Mouse (Mus musculus) kidney, embryonic 16.5 days (tissue): Measurements from ENCODE around the gene Avpr2. TPM values are rescaled to one million over a fixed set of nuclear protein-coding genes. Genes with fewer than 3 reads are reported as not detected.

Experiments used
- ATAC-seq: fragments of 200-750 bp; cut with Nextera tagmentation; 2 replicates; pipeline ENCODE4 v1.8.0; 2017; ENCODE audit warnings: moderate TSS enrichment; ENCODE audit not compliant: low FRiP score, low TSS enrichment
- H3K27ac ChIP-seq: fragments of 300-500 bp; sonication (generic); 2 replicates; pipeline ENCODE4 v1.5.1; 2014; ENCODE audit warnings: low read length
- H3K27me3 ChIP-seq: fragments of 300-500 bp; sonication (generic); 2 replicates; pipeline ENCODE4 v1.6.1; 2014; ENCODE audit warnings: low read length, control low read depth, mixed read lengths; ENCODE audit not compliant: insufficient read depth
- H3K36me3 ChIP-seq: fragments of 300-500 bp; sonication (generic); 2 replicates; pipeline ENCODE4 v1.6.1; 2014; ENCODE audit warnings: low read length, control low read depth, mixed read lengths; ENCODE audit not compliant: insufficient read depth
- H3K4me1 ChIP-seq: fragments of 300-500 bp; sonication (generic); 2 replicates; pipeline ENCODE4 v1.6.1; 2014; ENCODE audit warnings: low read length, control low read depth, mixed read lengths; ENCODE audit not compliant: insufficient read depth
- H3K4me2 ChIP-seq: fragments of 300-500 bp; sonication (generic); replicated peaks from 2 replicates; pipeline ENCODE4 v1.6.1; 2014; ENCODE audit warnings: low read depth, low read length
- H3K4me3 ChIP-seq: fragments of 300-500 bp; sonication (generic); 2 replicates; pipeline ENCODE4 v1.5.1; 2014; ENCODE audit warnings: mild to moderate bottlenecking, low read length
- H3K9ac ChIP-seq: fragments of 300-500 bp; sonication (generic); replicated peaks from 2 replicates; pipeline ENCODE4 v1.6.1; 2014; ENCODE audit warnings: low read length
- H3K9me3 ChIP-seq: fragments of 300-500 bp; sonication (generic); 2 replicates; pipeline ENCODE4 v1.6.1; 2016; ENCODE audit warnings: low read length, control low read depth
- WGBS: fragments of 180-500 bp; shearing (Covaris S2); extraction: QIAGEN DNeasy Blood & Tissue Kit; methylation state at CpG from one replicate; pipeline ENCODE4 v1.1.7; 2014; 5-methylcytosine and 5-hydroxymethylcytosine counted together
- polyA plus RNA-seq: library from polyadenylated mRNA; unstranded; fragments of >200 nt; fragmentation: Nextera tagmentation; extraction: Ambion mirVana; gene quantifications from 2 replicates; pipeline ENCODE4 v1.2.1, GENCODE M21; 2015

Avpr2 gene
- polyA plus RNA-seq: 7.1 and 7.7 TPM in 2 replicates

DNA sequence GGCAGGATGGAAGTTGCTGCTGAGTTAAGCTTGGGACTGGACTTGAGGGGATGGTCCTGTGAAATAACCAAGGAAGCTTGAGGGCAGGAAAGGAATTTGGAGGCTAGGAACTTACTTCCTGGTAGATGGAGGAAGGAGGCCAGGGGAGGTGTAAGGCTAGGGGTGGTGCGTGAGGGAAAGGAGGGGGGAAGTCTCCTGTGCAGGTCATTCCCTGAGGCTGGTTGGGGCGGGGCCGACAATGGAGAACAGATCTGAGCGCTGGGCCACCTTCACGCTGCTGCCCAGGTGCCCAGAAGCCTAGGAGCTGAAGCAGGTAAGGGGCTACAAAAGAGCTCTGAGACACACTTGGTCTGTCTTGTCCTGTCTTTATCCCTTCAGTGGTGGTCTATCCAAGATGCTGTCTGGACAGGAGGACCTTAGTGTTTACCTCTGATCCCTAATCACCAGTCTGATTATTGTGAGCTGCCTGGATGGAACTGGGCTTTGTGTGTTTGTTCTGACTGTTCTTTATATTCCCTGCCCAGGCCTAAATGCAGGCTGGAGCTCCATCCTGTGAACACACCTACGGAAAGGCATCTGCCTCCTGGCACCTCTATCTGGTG is at the start of gene Avpr2:
Gene Avpr2, plus strand, starts transcription at position 552 of the 602 bp plus-strand sequence.
- no peaks in the 10 kb centered on the region; the same call in 1 of the 2 replicates for H3K27me3 ChIP-seq
- no peaks in the 10 kb centered on the region for H3K4me1 ChIP-seq
- no peak within 1 kb of the TSS for H3K4me3 ChIP-seq
- H3K27ac ChIP-seq: peak within 1 kb of the TSS; percentile 10; the same call in 1 of the 2 replicates
- WGBS: 54% methylated on average over 6 of the region's 6 CpGs
- no peaks in the 10 kb centered on the region for H3K36me3 ChIP-seq
- H3K9ac ChIP-seq: no peak within 1 kb of the TSS
- no peak within 1 kb of the TSS for H3K4me2 ChIP-seq
- H3K9me3 ChIP-seq: no peaks in the 10 kb centered on the region
- no peak for ATAC-seq

DNA sequence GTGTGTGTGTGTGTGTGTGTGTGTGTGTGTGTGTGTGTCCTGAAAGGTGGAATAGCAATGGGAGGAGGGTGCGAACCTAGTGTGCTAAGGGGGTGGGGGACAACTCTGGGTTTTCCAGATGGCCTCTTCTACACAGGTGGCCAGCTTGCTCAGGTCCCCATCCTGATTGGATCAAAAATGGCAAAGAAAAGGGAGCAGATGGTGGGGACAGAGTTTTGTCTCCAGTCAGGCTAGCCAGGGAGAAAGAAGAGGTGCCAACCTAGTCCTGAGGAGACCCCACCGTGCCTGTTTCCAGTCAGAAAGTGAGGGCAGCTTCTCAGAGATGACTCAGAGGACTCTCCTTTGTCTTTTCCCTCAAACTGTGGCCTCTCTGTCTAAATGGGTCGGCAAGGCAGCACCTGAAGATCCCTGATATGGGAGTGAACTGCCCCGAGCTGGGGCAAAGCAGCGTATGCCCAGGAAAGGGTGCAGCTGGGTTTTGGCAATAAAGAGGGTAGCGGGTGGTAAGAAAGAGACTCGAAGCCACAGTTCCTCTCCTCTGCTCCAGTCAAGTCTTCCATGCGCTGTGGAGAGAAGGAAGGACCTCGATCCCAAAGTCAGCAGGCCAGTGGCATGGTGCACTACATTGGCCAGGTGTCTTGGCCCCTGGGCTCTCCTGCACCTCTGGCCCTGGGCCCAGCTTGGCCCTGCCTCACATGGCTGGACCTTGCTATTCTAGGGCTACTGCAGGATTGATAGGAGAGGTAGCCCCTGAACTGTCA is 37.4 kb upstream of the Avpr2 start:
- ATAC-seq: no peak
- WGBS: 83% methylated on average over 9 of the region's 9 CpGs
- H3K4me3 ChIP-seq: no peak overlapping the region
- no peaks in the 10 kb centered on the region for H3K36me3 ChIP-seq
- H3K9me3 ChIP-seq: no peaks in the 10 kb centered on the region
- no peaks in the 10 kb centered on the region; the same call in 1 of the 2 replicates for H3K27me3 ChIP-seq
- no peaks in the 10 kb centered on the region for H3K4me1 ChIP-seq
- H3K27ac ChIP-seq: no peak overlapping the region
- no peak overlapping the region for H3K4me2 ChIP-seq
- H3K9ac ChIP-seq: no peak overlapping the region

DNA sequence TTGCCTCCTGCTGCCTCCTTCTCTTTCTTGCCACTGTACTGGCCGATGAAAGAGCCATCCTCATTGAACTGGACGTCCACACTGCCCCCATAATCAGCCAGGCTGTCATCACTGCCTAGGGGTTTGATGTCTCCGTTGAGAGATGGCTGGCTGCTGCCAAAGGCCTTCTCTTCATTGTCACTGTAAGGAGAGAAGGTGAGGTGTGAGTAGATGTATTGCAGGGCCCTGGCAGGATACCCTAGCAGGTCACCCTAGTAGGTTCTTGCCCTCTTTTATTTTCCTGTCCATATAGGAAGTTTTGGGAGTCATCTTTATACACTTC is 36.9 kb upstream of the Avpr2 start:
- no peak overlapping the region for H3K4me2 ChIP-seq
- H3K4me3 ChIP-seq: no peak overlapping the region
- no peak for ATAC-seq
- WGBS: 50% methylated on average over 3 of the region's 3 CpGs
- no peak overlapping the region for H3K9ac ChIP-seq
- H3K27ac ChIP-seq: no peak overlapping the region
- no peaks in the 10 kb centered on the region for H3K36me3 ChIP-seq
- no peaks in the 10 kb centered on the region; the same call in 1 of the 2 replicates for H3K27me3 ChIP-seq
- no peaks in the 10 kb centered on the region for H3K4me1 ChIP-seq
- H3K9me3 ChIP-seq: no peaks in the 10 kb centered on the region

DNA sequence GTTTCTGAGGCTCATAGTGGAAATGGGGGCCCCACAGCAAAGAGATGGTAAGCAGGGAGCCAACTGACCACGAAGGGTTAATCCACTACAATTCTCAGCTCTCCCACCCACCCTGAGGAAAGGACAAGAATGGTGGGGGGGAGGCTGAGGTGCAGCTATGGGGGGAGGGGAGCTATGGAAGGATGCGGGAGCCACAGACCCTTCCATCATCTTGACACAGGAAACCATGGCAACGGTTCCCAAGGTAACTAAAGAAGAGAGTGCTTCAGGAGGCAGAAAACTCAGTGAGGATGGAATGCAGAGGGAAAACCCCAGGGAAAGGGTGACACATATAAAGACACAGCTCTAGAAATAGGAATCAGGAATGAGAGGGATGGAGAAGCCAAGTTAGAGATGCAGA is 27.2 kb upstream of the Avpr2 start:
- no peak overlapping the region for H3K4me3 ChIP-seq
- H3K9me3 ChIP-seq: no peaks in the 10 kb centered on the region
- ATAC-seq: no peak
- no peaks in the 10 kb centered on the region for H3K27me3 ChIP-seq
- H3K4me2 ChIP-seq: no peak overlapping the region
- H3K4me1 ChIP-seq: no peaks in the 10 kb centered on the region
- no peak overlapping the region for H3K27ac ChIP-seq
- 55% methylated on average over 3 of the region's 3 CpGs for WGBS
- H3K36me3 ChIP-seq: no peaks in the 10 kb centered on the region
- no peak overlapping the region for H3K9ac ChIP-seq

DNA sequence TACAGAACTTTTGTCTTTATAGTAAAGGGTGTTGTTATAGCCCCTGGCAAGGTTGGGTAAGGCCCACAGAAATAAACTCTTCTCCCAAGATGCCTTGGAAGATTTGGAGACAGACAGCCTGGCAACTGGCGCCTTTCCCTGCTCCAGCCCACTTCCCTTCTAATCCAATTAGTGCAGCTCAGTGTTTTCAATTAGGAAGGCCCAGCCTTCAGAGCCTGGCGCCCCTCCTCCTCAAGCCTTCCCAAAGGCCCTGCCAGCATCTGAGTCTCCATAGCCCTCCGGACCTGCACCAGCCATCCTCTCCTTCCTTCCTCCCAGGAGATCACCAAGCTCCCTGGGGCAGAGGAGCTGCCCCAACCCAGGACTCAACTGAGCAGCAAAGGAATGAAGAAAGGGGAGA is 24.6 kb upstream of the Avpr2 start:
- Histone ChIP-seq H3K9me3 (no peaks in the 10 kb centered on the region), H3K4me3 (no peak overlapping the region), H3K36me3 (no peaks in the 10 kb centered on the region), H3K4me2 (no peak overlapping the region), H3K9ac (no peak overlapping the region), H3K27ac (no peak overlapping the region), H3K27me3 (no peaks in the 10 kb centered on the region), H3K4me1 (no peaks in the 10 kb centered on the region)
- WGBS: 48% methylated on average over 3 of the region's 3 CpGs
- ATAC-seq: no peak

DNA sequence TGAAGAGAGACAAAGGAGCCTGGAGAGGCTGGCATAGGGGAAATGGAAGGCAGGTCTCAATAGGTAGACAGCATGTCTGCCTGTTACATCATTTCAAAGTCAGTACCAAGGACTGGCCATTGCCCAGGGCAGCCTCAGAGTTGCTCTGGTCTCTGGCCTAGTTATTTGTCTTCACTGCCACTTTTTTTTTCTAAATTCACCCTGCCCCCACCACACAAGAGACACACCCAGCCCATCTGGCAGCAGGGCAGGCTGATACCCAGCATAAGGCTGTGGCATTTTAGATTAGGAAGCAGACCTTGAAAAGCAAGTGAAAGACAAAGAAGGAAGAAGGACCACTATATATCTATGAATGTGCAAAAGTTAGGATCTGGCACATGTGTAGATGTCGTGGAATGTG is 24.1 kb upstream of the Avpr2 start:
- no peak overlapping the region for H3K4me3 ChIP-seq
- ATAC-seq: no peak
- no peak overlapping the region for H3K4me2 ChIP-seq
- no peaks in the 10 kb centered on the region for H3K36me3 ChIP-seq
- no peaks in the 10 kb centered on the region for H3K4me1 ChIP-seq
- no peaks in the 10 kb centered on the region for H3K9me3 ChIP-seq
- no peak overlapping the region for H3K9ac ChIP-seq
- WGBS: 58% methylated on average over 1 of the region's 1 CpGs
- H3K27me3 ChIP-seq: no peaks in the 10 kb centered on the region
- no peak overlapping the region for H3K27ac ChIP-seq

DNA sequence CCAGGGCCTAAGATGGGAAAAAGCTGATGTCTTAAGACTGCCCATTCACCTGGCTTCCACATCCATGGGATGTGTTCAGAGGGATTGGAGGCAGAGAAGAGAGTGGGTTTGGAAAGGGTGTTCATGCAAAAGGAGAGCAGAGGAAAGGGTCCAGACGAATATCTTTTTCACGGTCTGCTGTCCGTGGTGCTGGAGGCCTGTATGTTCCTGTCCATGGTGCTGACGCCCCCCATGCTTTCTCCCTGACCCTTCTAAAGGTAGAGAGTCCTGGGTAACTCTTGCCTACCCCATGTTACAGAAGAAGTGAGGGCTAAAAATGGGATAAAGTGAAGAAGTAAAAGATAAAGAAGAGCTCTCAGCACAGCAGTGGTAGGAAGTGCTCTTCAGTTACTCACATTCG is 22.6 kb upstream of the Avpr2 start:
- Histone ChIP-seq H3K4me2 (no peak overlapping the region), H3K9me3 (no peaks in the 10 kb centered on the region), H3K36me3 (no peaks in the 10 kb centered on the region), H3K4me3 (no peak overlapping the region), H3K9ac (no peak overlapping the region), H3K27ac (no peak overlapping the region), H3K27me3 (no peaks in the 10 kb centered on the region), H3K4me1 (no peaks in the 10 kb centered on the region)
- ATAC-seq: no peak
- WGBS: 11% methylated on average over 5 of the region's 5 CpGs

DNA sequence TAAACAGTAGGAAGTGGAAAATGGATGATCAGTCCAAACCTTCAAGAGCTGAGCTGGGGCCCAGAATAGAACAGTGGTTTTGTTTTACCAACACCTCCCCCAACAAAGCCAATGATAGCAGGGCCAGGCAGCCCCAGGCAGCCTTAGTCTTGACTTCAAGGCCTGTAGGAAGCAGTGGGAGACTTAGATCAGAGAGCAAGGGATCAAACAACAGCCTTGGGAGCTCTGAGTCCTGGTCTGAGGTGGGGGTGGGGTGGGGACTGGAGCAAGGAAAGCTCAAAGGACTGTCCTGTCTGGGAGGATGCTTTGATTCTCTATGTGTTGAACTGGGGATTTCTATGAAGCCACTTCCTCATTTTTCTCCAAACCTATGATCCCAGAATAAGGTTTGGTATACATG is 20.4 kb upstream of the Avpr2 start:
- no peak overlapping the region for H3K4me2 ChIP-seq
- no peak overlapping the region for H3K9ac ChIP-seq
- no peak overlapping the region for H3K27ac ChIP-seq
- H3K4me3 ChIP-seq: no peak overlapping the region
- ATAC-seq: no peak
- H3K36me3 ChIP-seq: no peaks in the 10 kb centered on the region
- no peaks in the 10 kb centered on the region for H3K4me1 ChIP-seq
- no peaks in the 10 kb centered on the region for H3K9me3 ChIP-seq
- no peaks in the 10 kb centered on the region for H3K27me3 ChIP-seq

DNA sequence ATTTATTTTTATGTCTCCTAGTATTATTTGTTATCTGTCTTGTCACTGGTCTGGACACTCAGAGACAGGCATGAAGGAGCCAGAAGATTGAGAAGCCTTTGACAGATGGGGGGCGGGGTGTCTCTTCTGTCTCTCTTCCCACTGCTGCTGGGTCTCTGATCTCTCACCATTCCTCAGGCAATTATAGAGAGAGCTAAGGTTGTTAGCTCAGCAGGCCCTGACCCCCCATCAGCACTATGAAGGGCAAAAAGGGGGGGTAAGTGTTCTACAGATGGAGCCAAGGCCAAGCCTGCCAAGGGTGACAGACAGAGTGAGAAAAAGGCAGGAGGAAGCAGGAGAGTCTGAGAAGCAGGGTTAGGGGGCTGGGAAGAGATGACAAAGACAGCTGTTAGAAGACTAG is 19.9 kb upstream of the Avpr2 start:
- H3K9ac ChIP-seq: no peak overlapping the region
- H3K4me1 ChIP-seq: no peaks in the 10 kb centered on the region
- H3K27me3 ChIP-seq: no peaks in the 10 kb centered on the region
- H3K9me3 ChIP-seq: no peaks in the 10 kb centered on the region
- no peak overlapping the region for H3K4me2 ChIP-seq
- WGBS: 47% methylated on average over 1 of the region's 1 CpGs
- no peak overlapping the region for H3K27ac ChIP-seq
- ATAC-seq: no peak
- no peaks in the 10 kb centered on the region for H3K36me3 ChIP-seq
- H3K4me3 ChIP-seq: no peak overlapping the region

DNA sequence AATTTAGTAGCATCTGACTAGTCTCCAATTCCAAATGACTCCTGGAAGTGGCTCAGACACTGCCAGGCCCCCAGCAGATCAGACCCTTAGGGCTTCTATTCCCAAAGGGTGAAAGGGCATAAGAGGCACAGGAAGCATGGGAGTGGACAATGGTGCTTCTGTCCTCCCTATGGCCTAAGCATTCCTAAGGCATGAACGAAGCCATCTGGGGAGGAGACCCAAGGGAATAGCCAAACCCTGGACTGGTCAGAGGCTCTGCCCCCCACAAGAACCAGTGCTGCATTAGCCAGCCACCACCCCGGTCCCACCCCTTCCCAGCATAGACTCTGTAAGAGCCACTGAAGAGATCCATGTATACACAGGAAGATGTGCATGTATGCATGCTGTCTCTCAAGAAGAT is 16.0 kb upstream of the Avpr2 start:
- WGBS: 69% methylated on average over 2 of the region's 2 CpGs
- Histone ChIP-seq H3K4me2 (no peak overlapping the region), H3K4me3 (no peak overlapping the region), H3K27ac (no peak overlapping the region), H3K27me3 (peaks cover 16% of the 10 kb centered on the region), H3K4me1 (peaks cover under 1% of the 10 kb centered on the region; the same call in 1 of the 2 replicates), H3K9me3 (no peaks in the 10 kb centered on the region), H3K9ac (no peak overlapping the region), H3K36me3 (no peaks in the 10 kb centered on the region)
- ATAC-seq: no peak
